1 mouse cellular context compared by ENCODE assay signal in genomic region chr11:95309510-95310006, GRCm38 (mm10).
A peak's percentile ranks its signal among the peaks of the same experiment; 100 is the strongest.
TF ChIP-seq lines count a peak whose summit lies in the region.

No protein-coding gene starts in this region.

TF ChIP-seq in MEL, 35 proteins besides CTCF, POLR2A, EP300 and RAD21 (continued from another document):
- TF ChIP-seq BHLHE40 (IDR thresholded peaks at IDR 0.05; ENCODE audit: borderline replicate concordance, low read depth, low read length) (peak; percentile 47; the same call in 1 of the 2 replicates), GABPA (IDR thresholded peaks at IDR 0.05; ENCODE audit: low read depth, low read length) (no peak), E2F4 (IDR thresholded peaks at IDR 0.05; ENCODE audit: borderline replicate concordance, low read depth, low read length) (peak; percentile 94), ZKSCAN1 (IDR thresholded peaks at IDR 0.05; ENCODE audit: low read depth, low read length) (no peak), ETS1 (IDR thresholded peaks at IDR 0.05; ENCODE audit: low read depth, low read length) (no peak), JUND (IDR thresholded peaks at IDR 0.05; ENCODE audit: low read depth, low read length) (no peak), TAL1 (IDR thresholded peaks at IDR 0.05; ENCODE audit: low read length) (no peak), MEF2A (IDR thresholded peaks at IDR 0.05; ENCODE audit: extremely low read depth, insufficient replicate concordance, low read depth, low read length, poor library complexity, severe bottlenecking) (no peak), TCF12 (IDR thresholded peaks at IDR 0.05; ENCODE audit: low read depth, low read length) (peak; percentile 45), KAT2A (conservative IDR thresholded peaks at IDR 0.05; ENCODE audit: low read depth, low read length) (peak; percentile 53), MXI1 (IDR thresholded peaks at IDR 0.05; ENCODE audit: low read depth, low read length) (peak; percentile 86; the same call in 1 of the 2 replicates), CHD1 (IDR thresholded peaks at IDR 0.05; ENCODE audit: low read depth, low read length) (peak; percentile 10; the same call in 1 of the 2 replicates), SIN3A (IDR thresholded peaks at IDR 0.05; ENCODE audit: low read length) (peak; percentile 82; the same call in 1 of the 2 replicates), HCFC1 (IDR thresholded peaks at IDR 0.05; ENCODE audit: low read depth, low read length) (peak; percentile 69), POLR2AphosphoS2 (IDR thresholded peaks at IDR 0.05; ENCODE audit: low read length) (peak; percentile 97), POLR2AphosphoS5 (IDR thresholded peaks at IDR 0.05; ENCODE audit: borderline replicate concordance, low read depth, low read length) (peak; percentile 91; the same call in 1 of the 2 replicates), ZMIZ1 (IDR thresholded peaks at IDR 0.05; ENCODE audit: low read depth, low read length) (peak; percentile 99), MYB (IDR thresholded peaks at IDR 0.05; ENCODE audit: low read depth, low read length) (peak; percentile 84), ZNF384 (IDR thresholded peaks at IDR 0.05; ENCODE audit: low read depth, low read length) (no peak), MAFK (IDR thresholded peaks at IDR 0.05; ENCODE audit: borderline replicate concordance, low read depth, low read length) (no peak), USF1 (IDR thresholded peaks at IDR 0.05; ENCODE audit: low read depth, low read length) (0 out of 2 replicates have a peak, but pooled peaks have one; percentile 28)
